Mouse (Mus musculus): Measurements from ENCODE around the gene Stom. TPM values are rescaled to one million over a fixed set of nuclear protein-coding genes. Genes with fewer than 3 reads are reported as not detected.

The Stom gene
- total and polyA plus RNA-seq, 3 experiments: 75.6 to 87.5 (median 82.4) TPM

GRCm38 (mm10) chr2:35327583-35327982, 9.2 kb downstream of the Stom start:
- Histone ChIP-seq H3K79me2 (replicated peaks; ENCODE audit: control insufficient read depth, insufficient read depth, low read length) (no peaks in the 10 kb centered on the region; the same call in 1 of the 2 replicates), H3K9ac (ENCODE audit: low read depth, low read length) (peak overlapping the region; percentile 11; the same call in 1 of the 2 replicates), H3K36me3 (ENCODE audit: control insufficient read depth, insufficient read depth, low read length) (peaks cover 2% of the 10 kb centered on the region; the same call in 1 of the 2 replicates), H3K4me1 (ENCODE audit: control insufficient read depth, insufficient read depth, low read length) (peaks cover 15% of the 10 kb centered on the region), H3K27ac (peak overlapping the region; percentile 48), H3K27me3 (ENCODE audit: control insufficient read depth, insufficient read depth, low read length) (no peaks in the 10 kb centered on the region), H3K4me3 (no peak overlapping the region; the same call in 1 of the 2 replicates)
- 36% methylated on average over 10 of the region's 10 CpGs for WGBS
- no peak for DNase-seq
- intact Hi-C loops (cut with DNase I): no loop called here
- TF ChIP-seq EP300 (IDR thresholded peaks at IDR 0.05; ENCODE audit: insufficient read depth, low read depth, low read length): no peak
- TF ChIP-seq POLR2A (IDR thresholded peaks at IDR 0.05; ENCODE audit: insufficient read depth, low read depth, low read length): no peak
- TF ChIP-seq CTCF (IDR thresholded peaks at IDR 0.05): no peak

- no peak overlapping the region; the same call in 1 of the 2 replicates for H3K4me3 ChIP-seq
- 49% methylated on average over 1 of the region's 1 CpGs for WGBS
- peak overlapping the region; percentile 0; the same call in 1 of the 2 replicates for H3K27ac ChIP-seq
- intact Hi-C loops (cut with DNase I): no loop called here
- peaks cover 15% of the 10 kb centered on the region for H3K4me1 ChIP-seq (ENCODE audit: control insufficient read depth, insufficient read depth, low read length)
- peaks cover 2% of the 10 kb centered on the region; the same call in 1 of the 2 replicates for H3K36me3 ChIP-seq (ENCODE audit: control insufficient read depth, insufficient read depth, low read length)
- no peaks in the 10 kb centered on the region for H3K27me3 ChIP-seq (ENCODE audit: control insufficient read depth, insufficient read depth, low read length)
- DNase-seq: no peak
- H3K79me2 ChIP-seq (replicated peaks; ENCODE audit: control insufficient read depth, insufficient read depth, low read length): no peaks in the 10 kb centered on the region
- TF ChIP-seq POLR2A (IDR thresholded peaks at IDR 0.05; ENCODE audit: insufficient read depth, low read depth, low read length) (no peak), CTCF (IDR thresholded peaks at IDR 0.05) (no peak), EP300 (IDR thresholded peaks at IDR 0.05; ENCODE audit: insufficient read depth, low read depth, low read length) (no peak)
- H3K9ac ChIP-seq (ENCODE audit: low read depth, low read length): no peak overlapping the region
Observed at GRCm38 (mm10) chr2:35326931-35327330, 9.8 kb downstream of the Stom start.

GRCm38 (mm10) chr2:35325930-35326329, 10.8 kb downstream of the Stom start:
- no peak overlapping the region for H3K9ac ChIP-seq (ENCODE audit: low read depth, low read length)
- TF ChIP-seq CTCF (IDR thresholded peaks at IDR 0.05) (no peak), EP300 (IDR thresholded peaks at IDR 0.05; ENCODE audit: insufficient read depth, low read depth, low read length) (no peak), POLR2A (IDR thresholded peaks at IDR 0.05; ENCODE audit: insufficient read depth, low read depth, low read length) (no peak)
- no peak overlapping the region for H3K4me3 ChIP-seq
- peaks cover 5% of the 10 kb centered on the region; the same call in 1 of the 2 replicates for H3K36me3 ChIP-seq (ENCODE audit: control insufficient read depth, insufficient read depth, low read length)
- peaks cover 16% of the 10 kb centered on the region for H3K4me1 ChIP-seq (ENCODE audit: control insufficient read depth, insufficient read depth, low read length)
- H3K27ac ChIP-seq: no peak overlapping the region
- no peak for DNase-seq
- intact Hi-C loops (cut with DNase I): no loop called here
- no peaks in the 10 kb centered on the region for H3K27me3 ChIP-seq (ENCODE audit: control insufficient read depth, insufficient read depth, low read length)
- 77% methylated on average over 10 of the region's 10 CpGs for WGBS
- no peaks in the 10 kb centered on the region for H3K79me2 ChIP-seq (replicated peaks; ENCODE audit: control insufficient read depth, insufficient read depth, low read length)

GRCm38 (mm10) chr2:35322404-35323164, 14.2 kb downstream of the Stom start:
- no peak overlapping the region for H3K9ac ChIP-seq (ENCODE audit: low read depth, low read length)
- H3K36me3 ChIP-seq (ENCODE audit: control insufficient read depth, insufficient read depth, low read length): peaks cover 5% of the 10 kb centered on the region; the same call in 1 of the 2 replicates
- H3K79me2 ChIP-seq (replicated peaks; ENCODE audit: control insufficient read depth, insufficient read depth, low read length): no peaks in the 10 kb centered on the region
- H3K27me3 ChIP-seq (ENCODE audit: control insufficient read depth, insufficient read depth, low read length): no peaks in the 10 kb centered on the region
- H3K4me1 ChIP-seq (ENCODE audit: control insufficient read depth, insufficient read depth, low read length): peaks cover 14% of the 10 kb centered on the region
- no peak overlapping the region for H3K4me3 ChIP-seq
- peak; percentile 64; the same call in 1 of the 2 replicates for TF ChIP-seq EP300 (IDR thresholded peaks at IDR 0.05; ENCODE audit: insufficient read depth, low read depth, low read length)
- no peak for TF ChIP-seq POLR2A (IDR thresholded peaks at IDR 0.05; ENCODE audit: insufficient read depth, low read depth, low read length)
- TF ChIP-seq CTCF (IDR thresholded peaks at IDR 0.05): no peak
- intact Hi-C loops (cut with DNase I): no loop called here
- no peak overlapping the region; the same call in 1 of the 2 replicates for H3K27ac ChIP-seq
- 49% methylated on average over 10 of the region's 10 CpGs for WGBS
- peak; percentile 61 to 80 for DNase-seq

- TF ChIP-seq EP300 (IDR thresholded peaks at IDR 0.05; ENCODE audit: insufficient read depth, low read depth, low read length) (no peak), CTCF (IDR thresholded peaks at IDR 0.05) (no peak), POLR2A (IDR thresholded peaks at IDR 0.05; ENCODE audit: insufficient read depth, low read depth, low read length) (no peak)
- intact Hi-C loops (cut with DNase I): no loop called here
- peaks cover 9% of the 10 kb centered on the region; the same call in 1 of the 2 replicates for H3K4me1 ChIP-seq (ENCODE audit: control insufficient read depth, insufficient read depth, low read length)
- no peak for DNase-seq
- no peak overlapping the region for H3K27ac ChIP-seq
- H3K4me3 ChIP-seq: no peak overlapping the region
- WGBS: 93% methylated on average over 15 of the region's 15 CpGs
- H3K9ac ChIP-seq (ENCODE audit: low read depth, low read length): no peak overlapping the region
- H3K27me3 ChIP-seq (ENCODE audit: control insufficient read depth, insufficient read depth, low read length): no peaks in the 10 kb centered on the region
- H3K79me2 ChIP-seq (replicated peaks; ENCODE audit: control insufficient read depth, insufficient read depth, low read length): no peaks in the 10 kb centered on the region
- peaks cover 3% of the 10 kb centered on the region; the same call in 1 of the 2 replicates for H3K36me3 ChIP-seq (ENCODE audit: control insufficient read depth, insufficient read depth, low read length)
Observed at GRCm38 (mm10) chr2:35320399-35320798, 16.4 kb downstream of the Stom start.

GRCm38 (mm10) chr2:35318405-35318804, 18.4 kb downstream of the Stom start:
- 64% methylated on average over 12 of the region's 12 CpGs for WGBS
- DNase-seq: no peak
- H3K36me3 ChIP-seq (ENCODE audit: control insufficient read depth, insufficient read depth, low read length): peaks cover 3% of the 10 kb centered on the region; the same call in 1 of the 2 replicates
- no peak overlapping the region for H3K27ac ChIP-seq
- peaks cover 8% of the 10 kb centered on the region; the same call in 1 of the 2 replicates for H3K4me1 ChIP-seq (ENCODE audit: control insufficient read depth, insufficient read depth, low read length)
- intact Hi-C loops (cut with DNase I): no loop called here
- no peaks in the 10 kb centered on the region for H3K79me2 ChIP-seq (replicated peaks; ENCODE audit: control insufficient read depth, insufficient read depth, low read length)
- H3K4me3 ChIP-seq: no peak overlapping the region
- no peak overlapping the region for H3K9ac ChIP-seq (ENCODE audit: low read depth, low read length)
- TF ChIP-seq EP300 (IDR thresholded peaks at IDR 0.05; ENCODE audit: insufficient read depth, low read depth, low read length) (no peak), POLR2A (IDR thresholded peaks at IDR 0.05; ENCODE audit: insufficient read depth, low read depth, low read length) (no peak), CTCF (IDR thresholded peaks at IDR 0.05) (no peak)
- no peaks in the 10 kb centered on the region for H3K27me3 ChIP-seq (ENCODE audit: control insufficient read depth, insufficient read depth, low read length)
